Mouse (Mus musculus): ENCODE data around the gene Dtx3. TPM values are rescaled to one million over a fixed set of nuclear protein-coding genes. Genes with fewer than 3 reads are reported as not detected.

Gene Dtx3
- total RNA-seq, 2 experiments from 2014 or later: 227 to 255 TPM

- DNase-seq (ENCODE audit: low spot score in 2 of 2): no peak
- TF ChIP-seq CTCF (conservative IDR thresholded peaks at IDR 0.05): no peak
- no peak overlapping the region for H3K4me3 ChIP-seq
- no peak overlapping the region for H3K27ac ChIP-seq
Measured at GRCm38 (mm10) chr10:127150471-127150872, 45.1 kb downstream of the Dtx3 start.

GRCm38 (mm10) chr10:127147135-127147534 lies 48.4 kb downstream of the Dtx3 start:
- DNase-seq (ENCODE audit: low spot score in 2 of 2): no peak
- Histone ChIP-seq H3K4me3 (no peak overlapping the region), H3K27ac (no peak overlapping the region)
- TF ChIP-seq CTCF (conservative IDR thresholded peaks at IDR 0.05): no peak

GRCm38 (mm10) chr10:127145303-127145702 lies 50.2 kb downstream of the Dtx3 start:
- no peak for TF ChIP-seq CTCF (conservative IDR thresholded peaks at IDR 0.05)

GRCm38 (mm10) chr10:127144536-127144935 lies 51.0 kb downstream of the Dtx3 start:
- H3K4me3 ChIP-seq: no peak overlapping the region
- no peak for TF ChIP-seq CTCF (conservative IDR thresholded peaks at IDR 0.05)
- DNase-seq (ENCODE audit: low spot score in 2 of 2): no peak
- H3K27ac ChIP-seq: no peak overlapping the region

More at GRCm38 (mm10) chr10:127145303-127145702, 50.2 kb downstream of the Dtx3 start:
- H3K4me3 ChIP-seq: no peak overlapping the region
- DNase-seq (ENCODE audit: low spot score in 2 of 2): no peak
- no peak overlapping the region for H3K27ac ChIP-seq

GRCm38 (mm10) chr10:127143228-127143627 lies 52.3 kb downstream of the Dtx3 start:
- no peak for DNase-seq (ENCODE audit: low spot score in 2 of 2)
- H3K4me3 ChIP-seq: no peak overlapping the region
- TF ChIP-seq CTCF (conservative IDR thresholded peaks at IDR 0.05): no peak
- no peak overlapping the region for H3K27ac ChIP-seq

- Histone ChIP-seq H3K27ac (no peak overlapping the region), H3K4me3 (no peak overlapping the region)
- no peak for TF ChIP-seq CTCF (conservative IDR thresholded peaks at IDR 0.05)
- DNase-seq (ENCODE audit: low spot score in 2 of 2): no peak
Measured at GRCm38 (mm10) chr10:127141500-127141899, 54.0 kb downstream of the Dtx3 start.

GRCm38 (mm10) chr10:127140971-127141370 lies 54.6 kb downstream of the Dtx3 start:
- no peak for TF ChIP-seq CTCF (conservative IDR thresholded peaks at IDR 0.05)
- H3K27ac ChIP-seq: no peak overlapping the region
- H3K4me3 ChIP-seq: no peak overlapping the region
- DNase-seq (ENCODE audit: low spot score in 2 of 2): no peak

Other genes starting within 250 kb of the Dtx3 start
- 100 to 1,000 TPM; 106 to 116 TPM for gene Ctdsp2, start 217.0 kb downstream of the Dtx3 start, total RNA-seq (2021)
- under 1 TPM; 0.32 to 0.87 TPM for gene Avil, start 195.0 kb downstream of the Dtx3 start, total RNA-seq (2021)
- gene Tsfm, start 164.9 kb downstream of the Dtx3 start, total RNA-seq (2021): 10 to 100 TPM; 29.7 to 30.1 TPM
- 10 to 100 TPM; 12.7 to 14.0 TPM for gene Mettl1, start 154.3 kb downstream of the Dtx3 start, total RNA-seq (2021)
- gene Eef1akmt3, start 154.2 kb downstream of the Dtx3 start, total RNA-seq (2021): under 1 TPM; 0.12 to 0.20 TPM
- 1 to 10 TPM; 1.0 to 1.1 TPM for gene Cyp27b1, start 147.5 kb downstream of the Dtx3 start, total RNA-seq (2021)
- gene March9, start 135.5 kb downstream of the Dtx3 start, total RNA-seq (2021): 10 to 100 TPM; 19.8 TPM
- gene Cdk4, start 132.2 kb downstream of the Dtx3 start, total RNA-seq (2021): 10 to 100 TPM; 84.6 to 94.8 TPM
- gene Tspan31, start 125.5 kb downstream of the Dtx3 start, total RNA-seq (2021): 10 to 100 TPM; 57.2 to 62.1 TPM
- gene Agap2, start 120.4 kb downstream of the Dtx3 start, total RNA-seq (2021): 100 to 1,000 TPM; 820 to 844 TPM
- 100 to 1,000 TPM; 100 to 102 TPM for gene Os9, start 74.6 kb downstream of the Dtx3 start, total RNA-seq (2021)
- 100 to 1,000 TPM; 116 to 123 TPM for gene B4galnt1, start 30.5 kb downstream of the Dtx3 start, total RNA-seq (2021)
- 10 to 100 TPM; 21.9 to 25.4 TPM for gene Slc26a10, start 15.1 kb downstream of the Dtx3 start, total RNA-seq (2021)
- 100 to 1,000 TPM; 395 to 408 TPM for gene Arhgef25, start 5.6 kb downstream of the Dtx3 start, total RNA-seq (2021)
- gene Pip4k2c, start 15.9 kb upstream of the Dtx3 start, total RNA-seq (2021): 10 to 100 TPM; 98.0 to 98.6 TPM
- 100 to 1,000 TPM; 715 to 773 TPM for gene Kif5a, start 67.6 kb upstream of the Dtx3 start, total RNA-seq (2021)
- 100 to 1,000 TPM; 259 to 272 TPM for gene Dctn2, start 70.6 kb upstream of the Dtx3 start, total RNA-seq (2021)
- 10 to 100 TPM; 54.3 to 60.6 TPM for gene Mbd6, start 93.3 kb upstream of the Dtx3 start, total RNA-seq (2021)
- gene Mars, start 116.1 kb upstream of the Dtx3 start, total RNA-seq (2021): 10 to 100 TPM; 55.6 to 60.0 TPM
- under 1 TPM; 0.56 to 0.79 TPM for gene Arhgap9, start 126.2 kb upstream of the Dtx3 start, total RNA-seq (2021)
- gene Gli1, start 146.2 kb upstream of the Dtx3 start, total RNA-seq (2021): 1 to 10 TPM; 2.5 to 3.1 TPM
- gene Inhbe, start 158.7 kb upstream of the Dtx3 start, total RNA-seq (2021): not detected
- not detected for gene Inhbc, start 174.7 kb upstream of the Dtx3 start, total RNA-seq (2021)
- gene R3hdm2, start 184.6 kb upstream of the Dtx3 start, total RNA-seq (2021): 100 to 1,000 TPM; 153 to 170 TPM

All from layer of hippocampus, adult 2 months (tissue).